Mouse (Mus musculus): ENCODE measurements around the gene Slc25a44.

DNA sequence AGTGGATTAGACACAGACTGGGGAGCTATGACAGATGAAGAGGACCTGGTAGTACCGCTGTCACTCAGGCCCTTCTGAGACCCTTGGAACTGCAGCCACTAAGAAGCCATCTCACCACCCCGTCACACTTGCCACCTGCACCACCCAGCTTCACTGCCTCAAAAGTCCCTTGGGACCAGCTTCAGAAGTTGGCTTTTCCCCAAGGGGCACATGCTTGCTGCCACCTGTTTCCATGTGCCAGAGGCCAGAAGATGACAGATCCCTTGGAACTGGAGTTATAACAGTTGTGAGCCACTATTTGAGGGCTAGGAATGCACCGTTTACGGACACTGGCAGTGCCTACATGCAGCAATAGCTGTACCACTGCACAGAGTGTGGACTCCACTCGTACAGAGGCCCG lies 29.7 kb downstream of the Slc25a44 start:
- no peak for TF ChIP-seq CTCF (IDR thresholded peaks at IDR 0.05; ENCODE audit: insufficient read depth, low read depth, low read length)
- no peak for TF ChIP-seq POLR2A (IDR thresholded peaks at IDR 0.05; ENCODE audit: insufficient read depth, low read depth, low read length)

Measured in olfactory bulb, adult 2 months (tissue).